Mouse (Mus musculus) megakaryocyte progenitor cell, adult 5-6 weeks (primary cell): ENCODE data around the gene Col4a2. TPM values are rescaled to one million over a fixed set of nuclear protein-coding genes. Genes with fewer than 3 reads are reported as not detected.
"Not testable (repeated sequence)": the region's sequence is repeated elsewhere in the genome, so short reads cannot be mapped to it uniquely, and the experiment has no call there.

Source experiments
- ATAC-seq: replicated peaks from 2 replicates; pipeline ENCODE4 v1.8.0; 2016; ENCODE audit warnings: mild to moderate bottlenecking, moderate TSS enrichment, inconsistent platforms; ENCODE audit not compliant: poor library complexity
- total RNA-seq, 2 experiments: library from RNA; stranded (forward) in 1 of 2; stranded (reverse) in 1 of 2; fragments of 157-497, 149-512 nt in 1 of 2; fragments of 200-1000 nt in 1 of 2; gene quantifications; 2 replicates each; pipeline versions ENCODE4 v1.2.3 to v1.2.4; 2015 to 2017

The Col4a2 gene
- total RNA-seq, 2 experiments from 2014 or later = 0.22 to 0.46 TPM

GRCm38 (mm10) chr8:11476338-11477177, 164.0 kb downstream of the Col4a2 start:
- ATAC-seq = peak; percentile 70

DNA sequence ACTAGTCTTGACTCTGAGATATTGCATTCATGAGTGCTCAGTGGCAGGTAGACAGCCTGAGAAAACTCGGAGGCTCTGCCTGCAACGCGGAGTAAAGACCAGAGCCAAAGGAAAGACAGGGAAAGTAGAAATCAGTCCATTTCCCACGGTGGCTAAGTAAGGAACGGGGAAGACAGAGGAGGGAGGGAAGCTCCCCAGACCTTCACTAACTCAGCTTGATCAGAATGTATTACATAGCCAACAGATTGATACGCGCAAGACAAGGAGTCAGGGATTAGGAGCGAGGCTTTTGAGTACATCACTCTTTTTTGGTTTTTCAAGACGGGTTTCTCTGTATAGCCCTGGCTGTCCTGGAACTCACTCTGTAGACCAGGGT, 164.6 kb downstream of the Col4a2 start:
- no peak for ATAC-seq

DNA sequence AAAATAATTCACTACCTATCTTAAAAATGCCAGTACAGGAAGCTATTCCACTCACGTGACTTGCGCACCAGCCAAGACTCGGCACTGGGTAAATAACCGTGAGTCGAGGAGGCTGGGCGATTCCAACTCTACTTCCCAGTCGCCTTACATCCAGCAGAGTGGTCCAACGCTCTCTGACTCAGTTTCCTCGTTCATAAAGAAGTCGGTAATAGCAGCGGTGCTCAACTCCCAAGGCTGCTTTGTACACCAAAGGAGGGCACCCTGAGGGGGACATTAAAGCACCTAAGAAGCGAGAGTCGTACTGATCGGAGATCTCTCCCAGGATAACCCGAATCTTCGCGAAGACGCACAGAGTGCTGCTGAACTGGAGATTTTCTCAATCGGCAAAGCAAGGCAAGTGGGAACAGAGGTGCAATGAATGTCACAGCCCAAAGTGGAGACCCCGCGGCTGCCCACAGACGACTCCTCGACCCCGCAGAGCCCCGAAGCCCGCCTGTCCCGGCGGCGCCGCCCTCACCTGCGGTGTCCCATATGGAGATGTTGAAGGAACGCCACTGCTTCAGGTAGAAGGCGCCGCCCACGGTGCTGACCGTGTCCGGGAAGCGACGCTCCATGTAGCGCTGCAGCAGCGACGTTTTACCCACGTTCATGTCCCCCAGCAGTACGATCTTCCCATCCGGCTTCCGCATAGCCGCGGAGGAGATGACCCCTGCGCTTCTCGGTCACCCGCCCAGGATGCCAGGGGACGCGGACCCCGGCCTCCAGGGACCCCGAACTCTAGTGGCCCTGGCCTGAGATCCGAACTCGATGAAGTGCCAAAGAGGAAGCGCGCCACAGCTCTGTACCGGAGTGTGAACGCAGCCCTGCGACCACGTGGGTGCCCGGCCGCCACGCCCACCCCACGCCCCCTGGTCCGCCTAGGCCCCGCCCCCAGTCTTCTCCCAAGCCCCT, 165.5 kb downstream of the Col4a2 start, which contains the start of gene Rab20:
Gene Rab20 (minus strand): TSS at position 900 of the 951 bp plus-strand sequence.
- peak; percentile 63 for ATAC-seq

DNA sequence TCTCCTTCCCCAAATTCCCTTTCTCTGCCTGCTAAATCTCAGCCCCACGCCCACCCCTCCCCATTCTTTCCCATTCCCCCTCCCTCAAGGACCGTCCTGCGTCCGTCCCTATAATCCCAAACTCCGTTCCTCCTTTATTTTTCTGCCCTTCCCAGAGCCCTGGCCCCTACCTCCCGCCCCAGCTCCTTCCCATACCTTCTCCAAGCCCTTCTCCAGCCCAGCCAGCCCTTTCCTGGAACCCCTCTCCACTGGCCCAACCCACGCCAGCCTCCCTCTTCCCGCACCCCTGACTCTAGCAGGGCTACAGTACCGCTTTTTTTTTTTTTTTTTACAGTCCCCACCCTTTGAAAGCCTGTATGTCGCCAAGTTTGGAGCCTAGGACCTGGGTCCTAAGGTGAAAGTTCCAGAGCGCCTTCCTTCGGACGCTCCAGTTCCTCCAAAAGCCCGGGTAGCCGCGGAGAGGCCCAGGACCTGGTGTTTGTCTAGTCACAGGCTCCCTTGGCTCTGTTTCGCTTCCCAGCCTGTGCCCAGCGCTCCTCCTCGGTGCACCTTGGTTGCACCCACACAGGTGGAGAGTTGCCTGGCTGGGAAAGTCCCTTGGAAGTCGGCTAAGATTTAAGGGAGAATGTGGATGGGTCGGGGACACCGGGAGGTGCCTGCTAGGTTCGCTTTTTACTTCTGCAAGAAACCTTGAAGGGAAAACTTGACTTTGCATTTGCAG, 166.4 kb downstream of the Col4a2 start:
- ATAC-seq = no peak

DNA sequence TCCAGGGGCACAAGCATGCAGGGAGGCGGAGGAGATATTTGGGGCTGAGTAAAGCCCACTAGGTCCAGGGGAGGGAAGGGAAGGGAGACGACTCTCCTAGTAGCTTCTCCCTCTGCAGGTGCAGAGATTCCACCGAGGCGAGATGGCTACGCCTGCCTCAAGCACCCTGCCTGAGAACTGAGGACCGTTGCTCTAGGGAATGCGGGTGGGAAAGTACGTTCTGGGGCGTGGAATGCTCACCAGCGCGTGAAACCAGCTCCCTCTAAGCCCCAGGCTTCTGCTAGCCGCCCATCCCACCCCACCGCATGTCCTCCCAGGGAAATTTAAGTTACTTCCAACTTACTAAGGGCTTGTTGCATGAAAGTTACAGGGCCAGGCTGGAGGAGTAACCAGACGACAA, 167.0 kb downstream of the Col4a2 start:
- ATAC-seq = no peak

DNA sequence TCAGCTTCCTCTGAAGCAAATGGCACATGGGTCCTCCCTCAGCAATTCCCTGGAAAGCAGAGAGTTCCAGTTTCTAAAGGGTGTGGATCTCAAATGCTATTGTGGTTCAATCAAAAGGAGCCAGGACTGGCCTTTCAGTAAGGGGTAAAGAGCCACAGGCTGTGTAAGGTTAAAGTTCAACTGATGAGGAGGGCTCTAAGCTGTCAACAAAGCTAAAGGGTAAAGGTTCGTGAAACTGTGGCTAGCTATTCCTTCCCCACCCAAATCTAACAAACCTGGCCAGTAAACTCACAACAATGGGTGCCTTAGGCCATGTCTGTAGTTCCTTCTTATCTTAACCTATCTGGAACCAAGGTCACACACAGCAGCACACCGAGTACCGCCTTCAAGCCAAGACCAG, 169.3 kb downstream of the Col4a2 start:
- no peak for ATAC-seq

DNA sequence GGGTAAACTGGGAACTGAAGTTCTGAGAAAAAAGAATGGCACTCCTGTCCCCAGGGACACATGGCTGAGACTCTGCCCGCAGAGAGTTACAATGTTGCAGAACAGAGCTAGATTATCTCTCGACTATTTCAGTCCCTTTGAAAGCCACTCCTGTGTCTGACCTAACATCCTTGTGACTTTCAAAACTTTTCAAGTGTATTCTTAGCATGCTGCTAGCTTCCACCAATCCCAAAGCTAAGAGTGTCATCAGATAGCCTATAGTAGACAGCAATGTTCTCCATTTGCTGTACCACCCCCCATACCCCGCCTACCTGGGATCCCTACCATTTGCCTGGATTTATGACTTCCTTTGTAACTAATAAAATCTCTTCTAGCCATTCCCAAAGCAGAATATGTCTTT, 169.9 kb downstream of the Col4a2 start:
- no peak for ATAC-seq

GRCm38 (mm10) chr8:11486142-11486541, 173.5 kb downstream of the Col4a2 start:
- peak; percentile 90 for ATAC-seq

GRCm38 (mm10) chr8:11487229-11487628, 174.6 kb downstream of the Col4a2 start:
- no peak for ATAC-seq

GRCm38 (mm10) chr8:11492340-11492739, 179.7 kb downstream of the Col4a2 start:
- not testable (repeated sequence) for ATAC-seq

- ATAC-seq = peak; percentile 100
These were observed 184.7 kb downstream of the Col4a2 start, which contains the start of gene Naxd for GRCm38 (mm10) chr8:11497017-11497990. Naxd (plus strand) TSS chr8:11497506.

DNA sequence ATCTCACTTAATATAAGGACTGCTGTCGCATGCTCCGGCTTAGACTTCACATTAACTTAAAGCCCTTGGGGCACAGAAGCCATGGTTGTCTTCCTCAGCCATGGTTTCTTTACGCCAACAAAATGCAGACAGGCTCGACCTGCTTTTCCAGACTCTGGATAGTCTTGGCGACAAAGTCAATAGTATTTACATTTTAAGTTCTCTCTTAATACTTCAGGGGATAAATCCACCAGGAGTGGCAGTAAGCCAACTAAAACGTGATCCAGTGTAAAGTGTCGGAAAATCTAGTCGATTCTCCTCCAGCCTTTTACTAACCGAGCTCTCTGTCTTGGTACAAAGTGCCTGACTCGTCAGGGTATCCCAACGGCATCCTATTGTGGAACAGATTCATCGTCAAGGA, 185.7 kb downstream of the Col4a2 start:
- ATAC-seq = no peak

Other genes starting within 250 kb of the Col4a2 start
- gene Col4a1, start within 50 bp of the Col4a2 start, total RNA-seq (2015) = 0.29 and 0.32 TPM in 2 replicates
- gene Col4a1, start within 50 bp of the Col4a2 start, total RNA-seq (2017) = 0.08 and 1.8 TPM in 2 replicates
- gene Rab20, start 165.9 kb downstream of the Col4a2 start, total RNA-seq (2015) = 1.3 and 2.2 TPM in 2 replicates
- 3.7 and 5.2 TPM in 2 replicates for gene Rab20, start 165.9 kb downstream of the Col4a2 start, total RNA-seq (2017)
- gene Naxd, start 184.7 kb downstream of the Col4a2 start, total RNA-seq (2015) = 59.8 and 65.7 TPM in 2 replicates
- gene Naxd, start 184.7 kb downstream of the Col4a2 start, total RNA-seq (2017) = 70.6 and 72.5 TPM in 2 replicates
- 27.6 and 32.8 TPM in 2 replicates for gene Cars2, start 238.0 kb downstream of the Col4a2 start, total RNA-seq (2015)
- 39.6 and 41.2 TPM in 2 replicates for gene Cars2, start 238.0 kb downstream of the Col4a2 start, total RNA-seq (2017)
- 30.3 and 31.5 TPM in 2 replicates for gene Ing1, start 242.8 kb downstream of the Col4a2 start, total RNA-seq (2015)
- 41.7 and 52.5 TPM in 2 replicates for gene Ing1, start 242.8 kb downstream of the Col4a2 start, total RNA-seq (2017)